Mouse (Mus musculus): ENCODE measurements around the gene Abhd17b. TPM values are rescaled to one million over a fixed set of nuclear protein-coding genes. Genes with fewer than 3 reads are reported as not detected.
"Not testable (repeated sequence)": the region's sequence is repeated elsewhere in the genome, so short reads cannot be mapped to it uniquely, and the experiment has no call there.

Gene Abhd17b
- polyA plus RNA-seq (2016; fragmentation: Nextera tagmentation; extraction: Ambion mirVana) = 43.6 and 45.3 TPM in 2 replicates

GRCm38 (mm10) chr19:21653172-21653981, at the start of gene Abhd17b:
Gene Abhd17b, plus strand, starts transcription at chr19:21653185.
- under 1% methylated on average over 98 of the region's 105 CpGs for WGBS
- H3K4me2 ChIP-seq = peak within 1 kb of the TSS; percentile 75
- peak within 1 kb of the TSS; percentile 99 for H3K27ac ChIP-seq
- H3K4me1 ChIP-seq = peaks cover 30% of the 10 kb centered on the region
- no peaks in the 10 kb centered on the region for H3K27me3 ChIP-seq
- H3K4me3 ChIP-seq (replicated peaks) = peak within 1 kb of the TSS; percentile 94
- ATAC-seq (ENCODE audit: low FRiP score) = peak; percentile 69
- H3K9me3 ChIP-seq = no peaks in the 10 kb centered on the region
- peak within 1 kb of the TSS; percentile 94 for H3K9ac ChIP-seq
- H3K36me3 ChIP-seq (replicated peaks) = no peaks in the 10 kb centered on the region

DNA sequence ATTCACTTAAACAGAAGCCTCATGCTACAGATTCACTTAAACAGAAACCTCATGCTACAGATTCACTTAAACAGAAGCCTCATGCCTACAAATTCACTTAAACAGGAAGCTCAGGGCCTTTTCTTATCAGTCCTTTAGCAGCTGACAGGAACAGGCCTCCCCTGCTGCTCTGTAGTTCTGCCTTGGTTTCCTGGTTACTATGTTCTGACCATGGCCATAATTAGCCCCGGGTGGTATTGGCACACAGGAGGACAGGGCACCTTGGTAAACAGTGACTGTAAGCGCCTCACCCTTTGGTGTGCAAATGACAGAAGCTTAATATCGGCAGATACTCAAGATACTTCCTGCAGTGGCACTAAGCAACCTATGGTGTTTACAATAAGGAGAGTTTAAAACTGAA, 49.1 kb upstream of the Abhd17b start:
- H3K4me1 ChIP-seq = peaks cover 24% of the 10 kb centered on the region
- ATAC-seq (ENCODE audit: low FRiP score) = no peak
- H3K9me3 ChIP-seq = no peaks in the 10 kb centered on the region
- no peaks in the 10 kb centered on the region for H3K27me3 ChIP-seq
- no peak overlapping the region for H3K27ac ChIP-seq
- WGBS = 79% methylated on average over 3 of the region's 3 CpGs
- no peak overlapping the region for H3K4me2 ChIP-seq
- no peak overlapping the region for H3K4me3 ChIP-seq (replicated peaks)
- H3K36me3 ChIP-seq (replicated peaks) = no peaks in the 10 kb centered on the region
- no peak overlapping the region for H3K9ac ChIP-seq

- Histone ChIP-seq H3K27ac (no peak overlapping the region), H3K36me3 (replicated peaks) (no peaks in the 10 kb centered on the region), H3K4me1 (peaks cover 14% of the 10 kb centered on the region), H3K4me3 (replicated peaks) (no peak overlapping the region), H3K4me2 (no peak overlapping the region), H3K9ac (no peak overlapping the region), H3K9me3 (no peaks in the 10 kb centered on the region), H3K27me3 (no peaks in the 10 kb centered on the region)
- WGBS = 92% methylated on average over 3 of the region's 3 CpGs
- no peak for ATAC-seq (ENCODE audit: low FRiP score)
Observed at GRCm38 (mm10) chr19:21605294-21605693, 47.7 kb upstream of the Abhd17b start.

- H3K9ac ChIP-seq = no peak overlapping the region
- no peaks in the 10 kb centered on the region for H3K9me3 ChIP-seq
- WGBS = 71% methylated on average over 6 of the region's 6 CpGs
- H3K4me3 ChIP-seq (replicated peaks) = no peak overlapping the region
- H3K4me2 ChIP-seq = no peak overlapping the region
- no peak overlapping the region for H3K27ac ChIP-seq
- peaks cover 16% of the 10 kb centered on the region for H3K4me1 ChIP-seq
- H3K27me3 ChIP-seq = no peaks in the 10 kb centered on the region
- H3K36me3 ChIP-seq (replicated peaks) = no peaks in the 10 kb centered on the region
- no peak for ATAC-seq (ENCODE audit: low FRiP score)
Observed at GRCm38 (mm10) chr19:21610240-21610639, 42.7 kb upstream of the Abhd17b start.

GRCm38 (mm10) chr19:21611297-21611696, 41.7 kb upstream of the Abhd17b start:
- Histone ChIP-seq H3K27me3 (no peaks in the 10 kb centered on the region), H3K36me3 (replicated peaks) (no peaks in the 10 kb centered on the region), H3K27ac (no peak overlapping the region), H3K4me1 (peaks cover 16% of the 10 kb centered on the region), H3K4me3 (replicated peaks) (no peak overlapping the region), H3K9ac (no peak overlapping the region), H3K4me2 (no peak overlapping the region), H3K9me3 (no peaks in the 10 kb centered on the region)
- ATAC-seq (ENCODE audit: low FRiP score) = no peak
- WGBS = 8% methylated on average over 6 of the region's 6 CpGs

- 44% methylated on average over 9 of the region's 9 CpGs for WGBS
- no peak for ATAC-seq (ENCODE audit: low FRiP score)
- Histone ChIP-seq H3K9me3 (no peaks in the 10 kb centered on the region), H3K27me3 (no peaks in the 10 kb centered on the region), H3K27ac (no peak overlapping the region), H3K4me2 (no peak overlapping the region), H3K9ac (no peak overlapping the region), H3K4me3 (replicated peaks) (no peak overlapping the region), H3K36me3 (replicated peaks) (no peaks in the 10 kb centered on the region), H3K4me1 (peaks cover 16% of the 10 kb centered on the region)
Observed at GRCm38 (mm10) chr19:21611725-21612575, 41.0 kb upstream of the Abhd17b start.

GRCm38 (mm10) chr19:21615801-21616200, 37.2 kb upstream of the Abhd17b start:
- Histone ChIP-seq H3K36me3 (replicated peaks) (no peaks in the 10 kb centered on the region; the same call in 1 of the 2 replicates), H3K27ac (no peak overlapping the region), H3K9ac (no peak overlapping the region), H3K4me3 (replicated peaks) (no peak overlapping the region), H3K27me3 (no peaks in the 10 kb centered on the region), H3K9me3 (no peaks in the 10 kb centered on the region), H3K4me1 (peaks cover 12% of the 10 kb centered on the region), H3K4me2 (no peak overlapping the region)
- ATAC-seq (ENCODE audit: low FRiP score) = no peak
- 96% methylated on average over 3 of the region's 3 CpGs for WGBS

DNA sequence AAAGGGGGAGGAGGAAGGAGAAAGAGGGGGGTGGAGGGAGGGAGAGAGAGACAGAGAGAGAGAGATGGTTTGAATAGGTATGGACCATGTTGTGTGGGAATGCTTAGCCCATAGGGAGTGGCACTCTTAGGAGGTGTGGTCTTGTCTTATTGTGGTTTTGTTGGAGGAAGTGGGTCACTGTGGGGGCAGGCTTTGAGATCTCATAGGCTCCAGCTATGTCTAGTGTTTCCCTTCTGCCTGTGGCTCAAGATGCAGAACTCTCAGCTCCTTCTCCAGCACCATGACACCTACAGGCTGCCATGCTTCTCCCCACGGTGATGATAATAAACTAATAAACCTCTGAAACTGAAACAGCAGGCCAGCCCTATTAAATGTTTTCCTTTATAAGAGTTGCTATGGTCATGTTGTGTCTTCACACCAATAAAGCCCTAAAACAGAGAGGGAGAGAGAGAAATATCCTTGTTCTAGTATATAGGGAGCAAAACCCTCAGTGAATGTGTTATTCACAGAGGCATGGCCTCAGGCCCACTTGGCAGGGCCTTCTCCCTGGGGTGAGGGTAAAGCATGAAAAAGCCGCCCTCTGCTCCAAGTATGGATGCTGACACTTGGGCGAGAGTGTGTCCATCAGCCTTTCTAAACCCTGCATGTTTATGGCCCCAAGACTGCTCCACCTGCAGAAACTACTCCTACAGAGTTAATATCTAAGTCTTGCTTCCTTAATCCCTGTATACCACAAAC, 29.4 kb upstream of the Abhd17b start:
- Histone ChIP-seq H3K27ac (no peak overlapping the region), H3K27me3 (no peaks in the 10 kb centered on the region), H3K36me3 (replicated peaks) (no peaks in the 10 kb centered on the region), H3K4me3 (replicated peaks) (no peak overlapping the region), H3K9me3 (no peaks in the 10 kb centered on the region), H3K9ac (no peak overlapping the region), H3K4me1 (no peaks in the 10 kb centered on the region), H3K4me2 (no peak overlapping the region)
- WGBS = 87% methylated on average over 3 of the region's 3 CpGs
- no peak for ATAC-seq (ENCODE audit: low FRiP score)

GRCm38 (mm10) chr19:21624148-21624535, 28.8 kb upstream of the Abhd17b start:
- Histone ChIP-seq H3K4me3 (replicated peaks) (no peak overlapping the region), H3K9ac (no peak overlapping the region), H3K36me3 (replicated peaks) (no peaks in the 10 kb centered on the region), H3K4me1 (no peaks in the 10 kb centered on the region), H3K9me3 (no peaks in the 10 kb centered on the region), H3K27ac (no peak overlapping the region), H3K27me3 (no peaks in the 10 kb centered on the region), H3K4me2 (no peak overlapping the region)
- 92% methylated on average over 4 of the region's 4 CpGs for WGBS
- no peak for ATAC-seq (ENCODE audit: low FRiP score)

- Histone ChIP-seq H3K4me2 (no peak overlapping the region), H3K4me3 (replicated peaks) (no peak overlapping the region), H3K4me1 (peaks cover 2% of the 10 kb centered on the region; the same call in 1 of the 2 replicates), H3K36me3 (replicated peaks) (no peaks in the 10 kb centered on the region), H3K9ac (no peak overlapping the region), H3K27me3 (no peaks in the 10 kb centered on the region), H3K27ac (no peak overlapping the region), H3K9me3 (no peaks in the 10 kb centered on the region)
- no peak for ATAC-seq (ENCODE audit: low FRiP score)
- 87% methylated on average over 6 of the region's 6 CpGs for WGBS
Observed at GRCm38 (mm10) chr19:21626271-21626988, 26.6 kb upstream of the Abhd17b start.

DNA sequence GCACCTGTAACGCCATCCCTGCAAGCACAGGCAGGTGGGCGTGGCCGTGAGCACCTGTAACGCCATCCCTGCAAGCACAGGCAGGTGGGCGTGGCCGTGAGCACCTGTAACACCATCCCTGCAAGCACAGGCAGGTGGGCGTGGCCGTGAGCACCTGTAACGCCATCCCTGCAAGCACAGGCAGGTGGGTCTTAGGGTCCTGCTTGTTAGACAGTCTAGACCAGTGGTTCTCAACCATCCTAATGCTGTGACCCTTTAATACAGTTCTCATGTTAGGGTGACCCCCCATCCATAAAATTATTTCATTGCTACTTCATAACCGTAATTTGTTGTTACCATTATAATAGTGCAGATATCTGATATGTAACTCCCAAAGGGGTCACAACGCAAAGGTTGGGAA, 24.5 kb upstream of the Abhd17b start:
- H3K4me2 ChIP-seq; H3K27me3 ChIP-seq; H3K4me1 ChIP-seq; H3K9ac ChIP-seq; ATAC-seq (ENCODE audit: low FRiP score); H3K36me3 ChIP-seq (replicated peaks); H3K27ac ChIP-seq; H3K4me3 ChIP-seq (replicated peaks); H3K9me3 ChIP-seq: not testable (repeated sequence)
- WGBS = 65% methylated on average over 11 of the region's 11 CpGs
